Mouse (Mus musculus) heart, embryonic 14.5 days (tissue): ENCODE results near the gene Pacsin3. TPM values are rescaled to one million over a fixed set of nuclear protein-coding genes. Genes with fewer than 3 reads are reported as not detected.
A peak's percentile ranks its signal among the peaks of the same experiment; 100 is the strongest.

ENCODE experiments used
- ATAC-seq: fragments of 200-750 bp; cut with Nextera tagmentation; 2 replicates; pipeline ENCODE4 v1.8.0; 2017; ENCODE audit warnings: low read depth, moderate TSS enrichment; ENCODE audit not compliant: insufficient number of reproducible peaks, insufficient read depth, low FRiP score
- H3K27ac ChIP-seq, 2 experiments: fragments of 200-500 bp in 1 of 2; fragments of 300-500 bp in 1 of 2; sonication (generic) in 1 of 2; replicated peaks in 1 of 2; 2 replicates each; pipeline ENCODE4 v1.5.1; 2012 to 2014; ENCODE audit warnings: low read depth in 2 of 2, low read length in 2 of 2, control low read depth in 1 of 2, mild to moderate bottlenecking in 1 of 2, mixed read lengths in 1 of 2; ENCODE audit not compliant: control insufficient read depth in 1 of 2, insufficient read depth in 1 of 2
- H3K27me3 ChIP-seq: fragments of 300-500 bp; sonication (generic); 2 replicates; pipeline ENCODE4 v1.6.1; 2014; ENCODE audit warnings: mild to moderate bottlenecking, low read length, control low read depth; ENCODE audit not compliant: control insufficient read depth, insufficient read depth
- H3K36me3 ChIP-seq: fragments of 300-500 bp; sonication (generic); 2 replicates; pipeline ENCODE4 v1.6.1; 2014; ENCODE audit warnings: mild to moderate bottlenecking, control low read depth, low read length, mixed read lengths; ENCODE audit not compliant: control insufficient read depth, insufficient read depth
- H3K4me1 ChIP-seq, 2 experiments: fragments of 200-500 bp in 1 of 2; fragments of 300-500 bp in 1 of 2; sonication (generic) in 1 of 2; 2 replicates each; pipeline ENCODE4 v1.6.1; 2012 to 2014; ENCODE audit warnings: low read length in 2 of 2, control low read depth in 1 of 2, mixed read lengths in 1 of 2; ENCODE audit not compliant: control insufficient read depth in 2 of 2, insufficient read depth in 2 of 2
- H3K4me2 ChIP-seq: fragments of 300-500 bp; sonication (generic); 2 replicates; pipeline ENCODE4 v1.6.1; 2014; ENCODE audit warnings: mild to moderate bottlenecking, low read length
- H3K4me3 ChIP-seq, 2 experiments: fragments of 200-500 bp in 1 of 2; fragments of 300-500 bp in 1 of 2; sonication (generic) in 1 of 2; 2 replicates each; pipeline ENCODE4 v1.5.1; 2012 to 2014; ENCODE audit warnings: low read length in 2 of 2, mild to moderate bottlenecking in 2 of 2, control low read depth in 1 of 2, low read depth in 1 of 2, moderate library complexity in 1 of 2; ENCODE audit not compliant: control insufficient read depth in 1 of 2, insufficient read depth in 1 of 2
- H3K9ac ChIP-seq: fragments of 300-500 bp; sonication (generic); 2 replicates; pipeline ENCODE4 v1.6.1; 2014; ENCODE audit warnings: mild to moderate bottlenecking, low read length
- H3K9me3 ChIP-seq: fragments of 300-500 bp; sonication (generic); 2 replicates; pipeline ENCODE4 v1.6.1; 2016; ENCODE audit warnings: low read length, control low read depth; ENCODE audit not compliant: control insufficient read depth
- WGBS: fragments of 180-500 bp; shearing (Covaris S2); extraction: QIAGEN DNeasy Blood & Tissue Kit; methylation state at CpG from one replicate; pipeline ENCODE4 v1.1.7; 2014; 5-methylcytosine and 5-hydroxymethylcytosine counted together
- polyA plus RNA-seq: library from polyadenylated mRNA; unstranded; fragments of >200 nt; fragmentation: Nextera tagmentation; extraction: Ambion mirVana; gene quantifications from 2 replicates; pipeline ENCODE4 v1.2.1, GENCODE M21; 2014

The Pacsin3 gene
- polyA plus RNA-seq = 38.2 and 39.6 TPM in 2 replicates

GRCm38 (mm10) chr2:91255661-91256150, at the start of gene Pacsin3:
Gene Pacsin3 (plus strand): TSS chr2:91255954.
- H3K9ac ChIP-seq = peak within 1 kb of the TSS; percentile 78
- H3K27ac ChIP-seq = peak within 1 kb of the TSS; percentile 29 to 70; a peak in 3 of 4 replicates
- peaks cover 28 to 42% of the 10 kb centered on the region in 2 experiments for H3K4me1 ChIP-seq
- H3K9me3 ChIP-seq = no peaks in the 10 kb centered on the region
- peak; percentile 13; the same call in 1 of the 2 replicates for ATAC-seq
- peaks cover 10% of the 10 kb centered on the region for H3K27me3 ChIP-seq
- peak within 1 kb of the TSS; percentile 75 for H3K4me2 ChIP-seq
- H3K36me3 ChIP-seq = peaks cover 5% of the 10 kb centered on the region
- peak within 1 kb of the TSS; percentile 65 to 71 for H3K4me3 ChIP-seq
- 1% methylated on average over 27 of the region's 27 CpGs for WGBS

- Histone ChIP-seq H3K4me2 (no peak overlapping the region), H3K36me3 (peaks cover 58% of the 10 kb centered on the region), H3K9ac (no peak overlapping the region), H3K27me3 (no peaks in the 10 kb centered on the region), H3K27ac (no peak overlapping the region), H3K4me3 (no peak overlapping the region), H3K4me1 (peaks cover 4 to 7% of the 10 kb centered on the region in 2 experiments), H3K9me3 (no peaks in the 10 kb centered on the region)
- no peak for ATAC-seq
- 86% methylated on average over 9 of the region's 9 CpGs for WGBS
Measured at GRCm38 (mm10) chr2:91206254-91206775, 49.4 kb upstream of the Pacsin3 start.

GRCm38 (mm10) chr2:91213311-91213710, 42.4 kb upstream of the Pacsin3 start:
- no peaks in the 10 kb centered on the region for H3K27me3 ChIP-seq
- H3K4me3 ChIP-seq = no peak overlapping the region
- H3K36me3 ChIP-seq = peaks cover 65% of the 10 kb centered on the region

GRCm38 (mm10) chr2:91217032-91217431, 38.7 kb upstream of the Pacsin3 start:
- no peaks in the 10 kb centered on the region for H3K4me1 ChIP-seq
- no peaks in the 10 kb centered on the region for H3K9me3 ChIP-seq
- WGBS = 65% methylated on average over 4 of the region's 4 CpGs
- no peaks in the 10 kb centered on the region for H3K27me3 ChIP-seq
- H3K9ac ChIP-seq = no peak overlapping the region
- peaks cover 30% of the 10 kb centered on the region for H3K36me3 ChIP-seq
- H3K4me2 ChIP-seq = no peak overlapping the region
- no peak overlapping the region for H3K4me3 ChIP-seq
- no peak for ATAC-seq
- no peak overlapping the region for H3K27ac ChIP-seq

More at GRCm38 (mm10) chr2:91213311-91213710, 42.4 kb upstream of the Pacsin3 start:
- Histone ChIP-seq H3K9me3 (no peaks in the 10 kb centered on the region), H3K27ac (no peak overlapping the region), H3K4me1 (no peaks in the 10 kb centered on the region), H3K9ac (no peak overlapping the region), H3K4me2 (no peak overlapping the region)
- ATAC-seq = no peak

- H3K4me3 ChIP-seq = no peak overlapping the region
- H3K36me3 ChIP-seq = peaks cover 7% of the 10 kb centered on the region; the same call in 1 of the 2 replicates
- no peak overlapping the region for H3K4me2 ChIP-seq
- no peaks in the 10 kb centered on the region for H3K27me3 ChIP-seq
- no peak for ATAC-seq
- H3K9ac ChIP-seq = no peak overlapping the region
- H3K9me3 ChIP-seq = no peaks in the 10 kb centered on the region
- 95% methylated on average over 3 of the region's 3 CpGs for WGBS
- H3K4me1 ChIP-seq = no peaks in the 10 kb centered on the region
- no peak overlapping the region for H3K27ac ChIP-seq
Measured at GRCm38 (mm10) chr2:91220501-91220900, 35.3 kb upstream of the Pacsin3 start.

- no peaks in the 10 kb centered on the region for H3K27me3 ChIP-seq
- H3K4me3 ChIP-seq = no peak overlapping the region
- H3K27ac ChIP-seq = no peak overlapping the region
- no peak overlapping the region for H3K4me2 ChIP-seq
- WGBS = 76% methylated on average over 2 of the region's 2 CpGs
- no peak overlapping the region for H3K9ac ChIP-seq
- no peaks in the 10 kb centered on the region for H3K4me1 ChIP-seq
- H3K36me3 ChIP-seq = no peaks in the 10 kb centered on the region
- no peak for ATAC-seq
- H3K9me3 ChIP-seq = no peaks in the 10 kb centered on the region
Measured at GRCm38 (mm10) chr2:91223614-91224013, 32.1 kb upstream of the Pacsin3 start.

GRCm38 (mm10) chr2:91229735-91230134, 26.0 kb upstream of the Pacsin3 start:
- Histone ChIP-seq H3K9ac (no peak overlapping the region), H3K4me3 (no peak overlapping the region), H3K36me3 (0 out of 2 replicates have a peak, but pooled peaks cover 6% of the 10 kb centered on the region), H3K4me1 (no peaks in the 10 kb centered on the region), H3K27ac (no peak overlapping the region), H3K9me3 (no peaks in the 10 kb centered on the region), H3K4me2 (no peak overlapping the region), H3K27me3 (no peaks in the 10 kb centered on the region)
- 72% methylated on average over 2 of the region's 2 CpGs for WGBS
- no peak for ATAC-seq
